Mouse (Mus musculus) left cerebral cortex, postnatal 14 days (tissue): Measurements from ENCODE around the gene Dner. TPM values are rescaled to one million over a fixed set of nuclear protein-coding genes. Genes with fewer than 3 reads are reported as not detected.
"Not testable (repeated sequence)": the region's sequence is repeated elsewhere in the genome, so short reads cannot be mapped to it uniquely, and the experiment has no call there.

Experiments used
- DNase-seq, 2 experiments: peaks; one replicate each; pipeline ENCODE4 v3.0.0; 2021 to 2022; ENCODE audit warnings: low spot score in 2 of 2, mixed read lengths in 1 of 2
- intact Hi-C: fragments of 180-260 bp; cut with DNase I; formaldehyde crosslinking; loops from one replicate; pipeline ENCODE4 v1.15.1; 2025
- microRNA-seq, 2 experiments: library from miRNA; unstranded; fragments of <30 nt; microRNA quantifications; one replicate each; pipeline ENCODE4 v1.2.0; 2022
- total RNA-seq, 2 experiments: library from RNA; stranded (reverse); gene quantifications; 2 replicates each; pipeline ENCODE4 v1.2.3; 2021

The Dner gene
- total RNA-seq, 2 experiments from 2014 or later: 203 to 215 TPM

GRCm38 (mm10) chr1:84363967-84364366, 332.1 kb downstream of the Dner start, which contains the start of gene Pid1:
TSS of gene Pid1 (minus strand) at chr1:84364180.
- intact Hi-C loops: no loop called here
- no peak for DNase-seq

GRCm38 (mm10) chr1:84362709-84363617, 333.1 kb downstream of the Dner start:
- intact Hi-C loops: no loop called here

GRCm38 (mm10) chr1:84362209-84362608, 333.8 kb downstream of the Dner start:
- intact Hi-C loops: no loop called here
- DNase-seq: no peak

More at GRCm38 (mm10) chr1:84362709-84363617, 333.1 kb downstream of the Dner start:
- no peak for DNase-seq

- intact Hi-C loops: no loop called here
- no peak for DNase-seq
These were observed 334.6 kb downstream of the Dner start for GRCm38 (mm10) chr1:84361389-84361788.

- intact Hi-C loops: no loop called here
- DNase-seq: no peak
These were observed 336.2 kb downstream of the Dner start for GRCm38 (mm10) chr1:84359611-84360500.

GRCm38 (mm10) chr1:84357216-84357615, 338.8 kb downstream of the Dner start:
- intact Hi-C loops: no loop called here
- DNase-seq: no peak

- no peak for DNase-seq
- intact Hi-C loops: no loop called here
These were observed 345.8 kb downstream of the Dner start for GRCm38 (mm10) chr1:84350262-84350661.

- DNase-seq: no peak
- intact Hi-C loops: no loop called here
These were observed 348.1 kb downstream of the Dner start for GRCm38 (mm10) chr1:84347796-84348476.

- intact Hi-C loops, DNase-seq: not testable (repeated sequence)
These were observed 363.2 kb downstream of the Dner start for GRCm38 (mm10) chr1:84332797-84333196.

- intact Hi-C loops, DNase-seq: not testable (repeated sequence)
These were observed 364.2 kb downstream of the Dner start for GRCm38 (mm10) chr1:84331861-84332260.

- intact Hi-C loops: no loop called here
- no peak for DNase-seq
These were observed 370.7 kb downstream of the Dner start for GRCm38 (mm10) chr1:84325309-84325708.

GRCm38 (mm10) chr1:84321327-84321726, 374.7 kb downstream of the Dner start:
- no peak for DNase-seq
- intact Hi-C loops: no loop called here

Small RNA genes within 50 kb of the gene (microRNA-seq; reads per million reads assigned to microRNA genes)
- gene Mir5126: 2.7 to 2.9 reads per million in 2 experiments

Other genes with a start within 250 kb of the Dner start
- 1 to 10 TPM; 1.4 to 2.0 TPM for gene Fbxo36, start 143.6 kb upstream of the Dner start, total RNA-seq
- 100 to 1,000 TPM; 167 to 195 TPM for gene Trip12, start 144.3 kb upstream of the Dner start, total RNA-seq
- 10 to 100 TPM; 26.0 to 29.7 TPM for gene Slc16a14, start 238.9 kb upstream of the Dner start, total RNA-seq